Mouse (Mus musculus): Measurements from ENCODE around the gene Pcyt2.

Gene Pcyt2

DNA sequence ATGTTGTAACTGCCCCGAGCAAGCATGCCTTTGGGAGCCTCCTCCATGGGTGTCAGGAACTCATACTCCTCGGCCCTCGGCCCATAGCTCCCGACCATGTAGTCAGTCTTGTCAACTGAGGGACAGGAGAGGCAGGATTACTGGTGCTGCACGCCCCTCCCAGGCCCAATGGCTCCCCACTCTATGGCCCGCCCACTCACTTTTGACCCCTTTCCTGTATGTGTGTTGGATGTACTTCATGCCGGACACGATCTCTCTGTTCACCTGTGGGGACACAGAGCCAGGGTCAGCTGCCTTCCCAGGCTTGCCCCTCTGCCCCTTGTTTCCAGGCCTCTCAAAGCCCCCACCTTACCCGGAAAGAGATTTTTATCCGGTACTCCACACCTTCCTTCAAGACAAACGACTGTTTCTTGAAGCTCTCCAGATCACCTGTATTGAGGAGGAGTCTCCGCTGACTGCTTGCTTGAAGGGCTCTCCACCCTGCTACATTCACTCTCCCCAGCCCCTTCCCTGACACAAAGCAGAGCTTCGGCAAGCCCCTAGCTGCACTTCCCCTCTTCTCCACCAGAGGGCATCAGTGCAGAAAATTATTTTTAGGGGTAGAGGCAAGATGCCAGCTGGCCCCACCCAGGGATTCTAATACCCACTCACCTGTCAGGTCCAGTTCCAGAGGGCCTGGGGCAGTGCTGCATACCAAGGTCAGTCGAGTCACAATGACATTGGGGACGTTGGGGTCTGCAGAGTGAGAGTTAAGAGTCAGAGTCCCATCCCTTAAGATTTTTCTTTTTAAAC is 38.2 kb downstream of the Pcyt2 start:
- peak; percentile 76 for DNase-seq

DNA sequence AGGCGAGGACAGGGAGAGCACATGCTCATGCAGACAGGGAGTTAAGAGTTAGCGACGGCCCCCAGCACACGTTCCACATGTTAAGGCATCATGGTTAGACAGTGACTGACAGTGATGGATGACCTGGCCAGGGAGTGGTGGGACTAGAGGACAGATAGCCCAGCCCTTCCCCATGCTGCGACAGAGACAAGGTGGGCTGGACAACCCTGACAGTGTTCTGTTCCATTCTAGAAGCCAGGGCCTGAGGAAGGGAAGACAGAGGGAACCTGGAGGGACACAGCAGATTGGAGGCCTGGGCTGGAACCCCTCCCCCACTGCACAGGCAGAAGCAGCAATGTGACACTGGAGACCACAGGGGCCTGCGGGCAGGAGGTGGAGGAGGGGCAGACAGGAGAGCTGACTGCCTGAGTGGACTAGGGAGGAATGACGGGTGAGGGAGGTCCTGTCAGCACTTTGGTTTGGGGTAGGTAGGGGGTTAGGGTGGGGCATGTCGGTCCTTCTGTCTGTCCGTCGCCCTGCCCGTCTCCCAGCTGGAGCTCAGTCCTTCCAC is 39.0 kb downstream of the Pcyt2 start:
- peak; percentile 28 for DNase-seq

DNA sequence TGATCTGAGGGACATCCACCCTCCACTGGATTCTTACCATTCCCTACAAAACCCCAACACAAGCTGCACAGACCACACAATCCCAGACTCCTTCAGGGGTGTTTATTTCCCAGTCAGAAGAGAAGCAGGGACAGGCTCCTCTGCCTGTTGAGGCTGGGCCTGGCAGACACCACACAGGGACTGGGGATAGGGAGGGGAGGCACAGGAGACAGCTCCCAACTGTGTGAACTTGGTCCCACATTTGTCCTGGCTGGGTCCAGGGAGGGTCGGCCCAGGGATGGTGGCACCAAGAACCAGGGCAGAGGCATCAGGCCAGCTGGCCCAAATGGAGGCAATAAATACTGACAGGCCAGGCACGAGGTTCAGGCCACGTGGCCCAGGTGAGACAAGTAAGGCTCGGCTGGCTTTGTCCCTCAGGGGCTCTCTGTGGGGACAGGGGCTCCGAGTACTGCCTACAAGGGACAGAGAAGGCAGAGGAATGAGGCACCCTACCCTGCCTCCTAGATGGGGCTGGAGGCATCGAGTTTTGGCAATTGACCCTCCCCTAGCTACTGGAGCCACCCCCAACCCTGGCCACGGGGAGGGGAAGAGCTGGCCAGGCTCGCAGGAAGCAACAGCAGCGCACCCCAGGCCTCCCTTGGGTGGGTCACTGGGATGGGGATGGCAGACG is 39.6 kb downstream of the Pcyt2 start:
- peak; percentile 65 for DNase-seq

DNA sequence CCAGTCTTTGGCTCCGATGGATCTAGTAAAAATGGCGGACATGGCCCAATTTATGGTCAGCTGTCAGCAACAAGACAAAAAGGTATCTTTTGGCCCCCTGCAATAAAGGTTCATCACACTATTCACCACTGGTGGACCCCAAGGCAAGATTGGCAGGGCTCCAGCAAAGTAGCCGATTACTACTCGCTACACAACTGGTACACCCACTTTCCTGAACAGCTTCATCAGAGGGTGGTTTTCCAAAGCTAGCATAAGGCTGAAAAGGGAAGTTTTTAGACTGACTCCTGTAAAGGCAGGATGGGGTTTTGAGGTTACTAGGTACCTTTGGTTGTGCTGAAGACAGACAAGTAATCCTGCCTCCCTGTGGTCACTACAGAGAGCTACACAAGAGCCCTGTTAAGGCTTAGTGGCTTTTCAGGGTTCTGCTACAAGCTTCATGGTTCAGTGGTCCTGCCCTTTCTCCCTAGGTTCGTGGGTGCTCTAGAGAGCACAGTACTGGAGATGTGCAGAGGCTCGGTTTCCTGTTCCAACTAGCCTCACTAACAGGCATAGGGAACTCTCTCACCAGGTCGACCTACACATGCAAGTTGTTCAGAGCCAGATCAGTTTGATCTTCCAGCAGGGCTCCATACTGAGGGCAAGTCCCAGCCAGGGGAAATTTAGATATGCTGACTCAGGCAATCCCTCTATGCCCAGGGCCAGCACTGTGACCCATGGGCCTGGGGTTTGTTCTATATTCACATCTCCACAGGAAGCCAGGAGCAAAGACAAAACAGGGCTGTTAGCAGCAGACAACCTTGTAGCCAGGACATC is 40.3 kb downstream of the Pcyt2 start:
- DNase-seq, result peak; percentile 54

DNA sequence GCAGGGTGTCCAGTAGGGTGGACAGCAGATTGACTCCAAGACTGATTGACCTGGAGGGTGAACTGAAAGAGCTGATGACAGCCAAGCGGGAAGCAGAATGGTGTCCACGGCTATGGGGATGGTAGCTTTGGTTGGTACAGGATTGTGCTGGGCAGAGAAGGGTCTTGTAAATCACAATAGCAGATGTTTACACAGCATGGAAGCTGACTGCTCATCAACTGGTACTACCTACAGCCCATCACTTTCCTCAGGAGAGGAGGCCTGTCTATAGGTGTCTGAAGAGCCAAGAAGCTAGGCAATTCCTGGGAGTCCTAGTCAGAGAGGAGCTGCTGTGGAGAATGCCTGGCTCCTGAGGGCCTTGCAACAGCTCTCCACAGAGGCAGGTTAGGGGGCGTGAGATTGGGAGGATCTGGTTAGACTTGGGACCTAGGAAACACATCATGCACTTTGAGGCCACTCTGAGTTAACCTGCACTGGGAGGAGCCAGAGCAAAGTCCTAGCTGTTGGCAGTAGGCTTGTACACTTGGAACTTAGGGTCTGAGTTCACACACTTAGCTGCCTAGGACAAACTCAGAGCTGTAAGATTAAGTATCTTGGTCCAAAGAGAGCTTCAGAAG is 41.3 kb downstream of the Pcyt2 start:
- DNase-seq, result peak; percentile 76

DNA sequence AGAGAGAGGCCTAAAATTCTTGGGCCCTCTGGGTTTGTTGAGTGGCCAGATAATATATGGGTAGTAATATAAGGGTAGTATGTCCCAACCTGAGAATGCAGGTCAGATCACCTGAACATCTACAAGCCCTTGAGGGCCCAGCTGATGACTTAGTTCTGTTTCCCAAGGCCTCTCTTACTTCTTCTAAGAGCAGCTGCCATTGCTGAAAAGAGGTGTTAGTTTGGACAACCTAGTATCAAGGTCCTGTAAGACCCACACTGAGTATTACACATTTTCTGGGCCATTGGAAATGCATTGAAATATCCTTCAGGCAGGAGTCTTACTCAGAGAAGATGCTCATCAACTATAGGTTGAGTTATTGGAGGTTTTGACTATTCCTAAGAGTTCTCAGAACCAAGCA is 41.8 kb downstream of the Pcyt2 start:
- DNase-seq, result no peak

DNA sequence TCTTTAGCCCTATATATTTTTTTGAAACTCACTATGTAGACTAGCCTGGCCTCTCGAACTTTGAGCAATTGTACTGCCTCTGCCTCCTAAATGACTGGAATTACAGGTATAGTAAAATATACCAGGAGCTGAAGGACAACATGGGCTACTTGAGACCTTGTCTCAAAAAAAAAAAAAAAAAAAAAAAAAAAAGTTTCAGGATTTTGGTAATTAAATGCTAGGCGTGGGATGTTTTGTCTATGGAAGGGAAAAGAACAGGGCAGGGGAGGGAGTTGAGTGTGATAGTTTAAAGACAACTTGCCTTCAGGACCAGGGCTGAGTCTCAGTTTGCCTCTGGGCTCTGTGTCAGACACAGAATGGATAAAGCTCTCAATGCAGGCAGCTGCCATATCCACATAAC is 42.7 kb downstream of the Pcyt2 start:
- no peak for DNase-seq

DNA sequence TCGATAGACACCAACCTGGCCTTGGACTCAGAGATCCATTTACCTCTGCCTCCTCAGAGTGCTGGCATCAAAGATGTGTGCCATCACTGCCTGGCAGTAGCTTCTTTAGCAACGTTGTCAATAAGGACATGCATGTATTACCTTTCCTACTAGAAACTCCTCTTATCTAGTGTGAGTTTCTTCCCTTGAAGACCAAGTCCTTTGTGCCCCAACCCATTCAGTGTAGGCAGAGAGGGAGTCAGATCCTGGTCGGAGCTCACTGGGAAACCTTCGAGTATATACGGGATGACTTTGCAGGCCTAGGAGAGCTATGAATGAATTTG is 43.5 kb downstream of the Pcyt2 start:
- DNase-seq, result no peak

DNA sequence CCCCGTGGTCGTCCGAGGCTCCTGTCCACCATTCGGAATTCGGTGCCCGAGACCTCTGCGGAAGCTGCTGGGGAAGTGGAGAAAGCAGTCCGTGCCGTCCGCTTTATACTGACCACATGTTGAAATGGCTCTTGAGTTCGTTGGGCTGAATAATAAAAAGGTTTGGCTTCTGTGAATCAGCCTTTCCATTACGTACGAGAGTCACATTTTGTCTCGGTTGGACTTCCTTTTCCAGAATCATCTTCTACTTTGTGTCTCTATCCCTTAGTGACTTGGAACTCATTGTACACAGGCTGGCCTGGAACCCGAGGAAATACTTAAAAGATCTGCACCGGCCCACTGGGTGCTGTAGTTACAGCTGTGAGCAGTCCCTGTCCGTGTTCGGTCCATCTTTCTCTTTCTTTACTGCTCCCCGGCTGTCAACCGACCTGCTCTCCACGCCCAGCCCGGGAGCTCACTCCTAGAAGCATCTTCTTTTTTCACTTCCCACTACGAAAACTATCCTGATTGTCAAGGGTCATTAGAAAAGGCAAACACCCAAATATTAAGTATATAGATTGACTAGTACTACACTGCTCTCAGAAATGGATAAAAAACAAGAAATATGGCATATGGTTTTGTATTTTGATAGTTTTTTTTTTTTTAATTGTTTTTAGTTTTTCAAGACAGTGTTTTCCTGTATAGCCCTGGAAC is 44.0 kb downstream of the Pcyt2 start:
- DNase-seq, result peak; percentile 18

DNA sequence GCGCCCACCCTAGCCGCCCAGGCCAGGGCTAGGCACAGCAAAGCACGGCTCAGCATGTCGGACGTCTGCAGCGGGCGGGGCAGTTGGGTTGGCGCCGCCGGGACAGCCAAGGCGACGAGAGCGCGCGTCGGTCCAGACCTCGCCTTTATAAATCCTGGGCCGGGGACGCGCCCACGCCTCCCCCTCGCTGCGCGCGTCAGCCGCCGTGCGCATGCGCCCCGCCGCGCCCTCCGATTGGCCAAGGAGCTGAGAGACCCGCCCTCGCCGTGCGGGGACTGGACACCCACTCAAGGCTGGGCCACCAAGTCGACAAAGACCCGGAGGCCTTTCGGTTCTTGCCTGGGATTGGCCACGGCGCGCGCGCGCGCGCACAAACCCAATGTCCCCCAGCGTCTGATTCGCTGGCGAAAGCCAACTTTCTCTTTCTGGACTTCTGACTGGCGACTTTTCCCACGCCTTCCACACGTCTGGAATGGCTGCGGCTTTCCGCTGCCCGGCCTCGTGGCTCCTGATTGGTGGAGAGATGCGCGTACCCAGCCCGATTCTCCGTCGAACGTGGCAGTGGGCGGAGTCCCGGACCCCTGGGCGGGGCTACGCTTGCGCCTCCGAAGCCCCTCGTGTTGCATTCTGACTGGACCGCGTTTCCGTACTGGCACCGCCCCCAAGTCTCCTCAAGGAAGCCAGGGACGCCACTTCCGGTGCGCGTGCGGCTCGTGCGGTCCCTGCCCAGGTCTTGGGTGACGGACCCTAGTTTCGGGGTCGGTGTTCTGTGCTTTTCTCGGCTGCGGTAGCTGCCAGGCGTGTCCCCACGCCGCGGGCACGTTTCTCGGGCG is 44.8 kb downstream of the Pcyt2 start, which contains the start of gene P4hb:
P4hb (minus strand) TSS at position 502 of the 833 bp plus-strand sequence.
- DNase-seq, result peak; percentile 100

DNA sequence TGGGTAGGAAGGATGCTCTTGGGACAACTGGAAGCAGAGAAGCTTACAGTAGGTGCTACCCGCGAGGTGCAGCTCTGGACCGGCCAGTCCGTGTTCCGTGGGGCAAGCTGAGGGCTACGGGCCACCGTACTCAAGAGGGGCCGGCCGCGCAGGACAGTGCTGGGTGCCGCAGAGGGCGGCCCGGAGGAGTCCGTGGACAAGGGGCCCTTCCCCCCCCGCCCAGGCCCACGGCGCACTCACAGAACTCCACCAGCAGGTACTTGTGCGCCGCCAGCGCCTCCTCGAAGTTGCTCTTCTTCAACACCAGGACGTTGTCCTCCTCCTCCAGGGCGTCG is 45.4 kb downstream of the Pcyt2 start:
- DNase-seq, result no peak

DNA sequence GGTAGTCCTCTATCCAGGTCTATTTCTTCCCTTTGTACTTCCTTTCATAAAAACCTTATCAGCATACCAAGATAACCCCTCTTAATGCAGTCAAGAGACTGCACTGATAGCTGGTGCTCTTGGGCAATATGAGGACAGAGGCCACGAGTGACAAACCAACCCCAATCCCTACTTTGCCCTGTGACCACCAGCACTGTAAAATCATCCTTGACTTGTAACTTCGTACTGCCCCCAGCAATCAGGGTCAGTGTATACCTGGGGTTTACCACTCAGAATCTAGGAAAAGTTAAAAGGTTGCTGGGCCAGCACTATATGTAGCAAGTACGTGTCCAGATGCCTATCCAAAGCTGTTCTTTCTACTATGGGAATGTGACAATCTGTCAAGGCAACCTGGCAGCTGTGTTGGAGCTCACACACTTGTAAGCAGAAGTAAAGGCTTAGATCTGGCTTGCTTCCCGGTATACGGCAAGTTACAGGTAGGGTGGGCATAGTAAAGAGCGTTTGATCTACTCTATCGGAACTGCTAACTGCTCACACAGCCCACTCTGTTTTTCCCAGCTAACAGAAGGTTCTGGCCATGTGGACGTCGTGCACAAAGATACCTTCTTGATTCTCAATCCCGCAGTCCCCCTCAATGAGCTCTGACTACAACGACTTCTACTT is 45.9 kb downstream of the Pcyt2 start:
- DNase-seq, result no peak

DNA sequence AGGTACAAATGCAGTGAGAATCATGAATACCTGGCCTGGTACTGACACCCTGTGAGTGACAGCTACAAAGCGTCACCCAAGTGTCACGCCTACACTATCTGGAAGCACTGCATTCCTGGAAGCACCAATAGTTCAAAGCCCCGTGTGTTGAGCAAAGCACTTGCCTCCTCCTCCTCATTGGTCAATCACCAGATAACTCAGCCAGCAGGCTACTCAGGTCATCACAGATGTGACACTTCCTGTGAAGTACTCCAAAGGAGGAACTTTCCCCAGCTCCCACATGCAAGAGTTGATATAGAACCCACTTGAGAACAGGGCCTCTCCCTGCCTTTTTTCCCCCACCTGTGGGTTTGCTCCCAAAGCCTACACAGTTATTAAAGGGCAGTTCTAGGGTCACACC is 46.6 kb downstream of the Pcyt2 start:
- DNase-seq, result no peak

DNA sequence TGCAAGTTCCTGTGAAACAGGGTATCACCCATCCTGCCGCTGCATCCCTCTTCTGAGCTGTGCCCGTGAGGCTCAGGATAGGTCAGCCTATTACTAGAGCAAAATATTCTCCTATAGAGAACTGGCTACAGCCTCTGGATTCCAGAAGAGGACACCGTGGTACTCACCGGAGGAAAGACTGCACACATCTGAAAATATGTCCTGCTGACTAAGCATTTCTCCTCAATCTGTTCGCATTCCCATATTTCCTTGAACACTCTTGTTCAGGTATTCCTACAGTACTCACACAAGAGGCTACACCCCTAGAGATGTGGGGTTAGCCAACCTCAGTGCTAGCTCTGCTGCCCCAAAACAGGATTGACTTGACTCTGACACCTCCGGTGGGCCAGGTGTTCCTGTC is 49.4 kb downstream of the Pcyt2 start:
- no peak for DNase-seq

DNA sequence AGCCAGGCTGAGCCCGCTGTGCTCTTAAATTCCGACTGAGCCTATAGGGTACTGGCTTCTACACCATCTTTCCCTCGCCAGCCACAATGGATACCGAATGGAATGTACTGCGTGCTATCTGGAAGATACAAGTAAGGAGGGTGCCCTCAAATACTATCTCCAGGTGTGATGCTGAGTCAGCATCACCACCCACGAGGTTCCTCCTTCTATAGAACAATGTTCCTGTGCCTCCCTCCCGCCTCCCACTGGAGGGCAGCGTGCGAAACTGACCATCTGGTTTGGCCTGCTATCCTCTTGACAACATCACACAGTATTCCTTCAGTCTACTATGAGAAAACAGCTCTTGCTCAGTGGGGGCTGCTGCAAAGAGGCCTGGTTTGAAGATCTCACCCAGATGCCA is 52.6 kb downstream of the Pcyt2 start:
- no peak for DNase-seq

DNA sequence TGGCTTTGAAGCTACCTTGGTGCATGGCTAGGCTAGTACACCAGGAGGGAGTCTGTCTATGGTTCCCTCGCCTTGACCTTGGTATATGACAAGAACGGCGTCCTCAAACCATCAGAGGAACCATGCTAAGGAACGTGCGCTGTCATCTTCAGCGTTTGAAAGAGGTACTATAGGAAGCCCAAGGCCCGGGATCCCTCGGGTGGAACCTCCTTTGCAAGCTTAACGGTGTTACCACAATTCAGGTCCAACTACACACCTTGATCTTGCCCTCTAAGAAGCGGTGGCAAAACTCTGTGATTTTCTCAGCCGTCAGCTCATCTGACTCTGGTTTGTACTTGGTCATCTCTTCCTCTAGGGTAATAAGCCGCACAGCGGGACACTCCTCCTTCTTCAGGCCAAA is 54.8 kb downstream of the Pcyt2 start:
- no peak for DNase-seq

DNA sequence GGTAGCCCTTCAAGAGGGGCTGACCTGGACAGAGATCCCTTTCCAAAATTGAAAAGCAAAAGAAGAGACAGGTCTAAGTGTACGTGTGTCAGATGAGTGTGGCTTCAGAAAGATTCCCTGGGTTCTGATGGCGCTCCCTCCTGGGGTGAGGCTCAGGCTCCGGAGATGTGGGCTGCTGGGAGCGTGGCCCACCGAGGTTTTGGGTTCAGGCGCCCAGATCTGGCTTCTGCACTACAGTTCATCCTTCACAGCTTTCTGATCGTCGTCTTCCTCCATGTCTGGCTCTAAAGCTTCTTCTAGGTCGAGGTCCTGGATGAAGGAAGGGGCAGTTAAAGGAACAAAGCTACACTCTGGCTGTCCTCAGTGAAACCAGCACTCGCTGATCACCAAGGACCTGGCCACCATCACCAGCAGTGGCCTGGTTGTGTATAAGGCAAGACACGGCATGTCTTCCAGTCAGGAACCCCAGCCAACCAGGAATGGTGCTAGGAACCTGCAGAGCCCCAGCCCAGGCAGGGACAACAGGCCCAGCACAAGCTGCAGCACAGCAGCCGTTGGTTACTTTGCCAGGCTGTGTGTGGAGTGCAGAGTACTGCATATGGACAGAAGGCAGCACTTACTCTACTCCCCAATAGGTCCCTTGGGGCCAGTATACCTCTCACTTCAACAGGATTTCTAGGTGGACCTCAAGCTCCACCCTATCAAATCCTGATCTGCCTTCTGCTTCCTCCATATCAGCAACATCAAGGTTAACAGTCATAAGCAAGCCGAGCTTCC is 56.6 kb downstream of the Pcyt2 start:
- no peak for DNase-seq
